Mouse (Mus musculus) stomach, embryonic 16.5 days (tissue): Measurements from ENCODE around the gene Lef1. TPM values are rescaled to one million over a fixed set of nuclear protein-coding genes. Genes with fewer than 3 reads are reported as not detected.

ENCODE experiments used
- ATAC-seq: fragments of 200-750 bp; cut with Nextera tagmentation; 2 replicates; pipeline ENCODE4 v1.8.0; 2017; ENCODE audit warnings: moderate number of reproducible peaks, moderate TSS enrichment; ENCODE audit not compliant: insufficient read depth, low FRiP score
- H3K27ac ChIP-seq: fragments of 300-500 bp; sonication (generic); 2 replicates; pipeline ENCODE4 v1.5.1; 2014; ENCODE audit warnings: low read length
- H3K27me3 ChIP-seq: fragments of 300-500 bp; sonication (generic); 2 replicates; pipeline ENCODE4 v1.6.1; 2014; ENCODE audit warnings: low read length, control low read depth, mixed read lengths; ENCODE audit not compliant: control insufficient read depth, insufficient read depth
- H3K36me3 ChIP-seq: fragments of 300-500 bp; sonication (generic); 2 replicates; pipeline ENCODE4 v1.6.1; 2014; ENCODE audit warnings: low read length; ENCODE audit not compliant: control insufficient read depth, insufficient read depth
- H3K4me1 ChIP-seq: fragments of 300-500 bp; sonication (generic); 2 replicates; pipeline ENCODE4 v1.6.1; 2014; ENCODE audit warnings: low read length, control low read depth, mixed read lengths; ENCODE audit not compliant: control insufficient read depth, insufficient read depth
- H3K4me2 ChIP-seq: fragments of 300-500 bp; sonication (generic); 2 replicates; pipeline ENCODE4 v1.6.1; 2014; ENCODE audit warnings: low read depth, low read length, mixed read lengths
- H3K4me3 ChIP-seq: fragments of 300-500 bp; sonication (generic); replicated peaks from 2 replicates; pipeline ENCODE4 v1.5.1; 2014; ENCODE audit warnings: mild to moderate bottlenecking, low read length
- H3K9ac ChIP-seq: fragments of 300-500 bp; sonication (generic); 2 replicates; pipeline ENCODE4 v1.6.1; 2014; ENCODE audit warnings: low read length
- H3K9me3 ChIP-seq: fragments of 300-500 bp; sonication (generic); replicated peaks from 2 replicates; pipeline ENCODE4 v1.6.1; 2016; ENCODE audit warnings: low read length, control low read depth; ENCODE audit not compliant: control insufficient read depth
- WGBS: fragments of 180-500 bp; shearing (Covaris S2); extraction: QIAGEN DNeasy Blood & Tissue Kit; methylation state at CpG from one replicate; pipeline ENCODE4 v1.1.7; 2014; 5-methylcytosine and 5-hydroxymethylcytosine counted together
- polyA plus RNA-seq: library from polyadenylated mRNA; unstranded; fragments of >200 nt; fragmentation: Nextera tagmentation; extraction: Ambion mirVana; gene quantifications from 2 replicates; pipeline ENCODE4 v1.2.1, GENCODE M21; 2015

Lef1 gene
- polyA plus RNA-seq, 1 experiment from 2014 or later, result 0.98 TPM

- 59% methylated on average over 7 of the region's 7 CpGs for WGBS
- H3K9me3 ChIP-seq, result no peaks in the 10 kb centered on the region
- H3K9ac ChIP-seq, result no peak overlapping the region
- no peaks in the 10 kb centered on the region; the same call in 1 of the 2 replicates for H3K4me1 ChIP-seq
- ATAC-seq, result no peak
- H3K4me3 ChIP-seq, result no peak overlapping the region
- H3K27me3 ChIP-seq, result no peaks in the 10 kb centered on the region
- no peaks in the 10 kb centered on the region for H3K36me3 ChIP-seq
- no peak overlapping the region for H3K4me2 ChIP-seq
- H3K27ac ChIP-seq, result no peak overlapping the region
Observed at GRCm38 (mm10) chr3:131160921-131161320, 50.6 kb downstream of the Lef1 start.

DNA sequence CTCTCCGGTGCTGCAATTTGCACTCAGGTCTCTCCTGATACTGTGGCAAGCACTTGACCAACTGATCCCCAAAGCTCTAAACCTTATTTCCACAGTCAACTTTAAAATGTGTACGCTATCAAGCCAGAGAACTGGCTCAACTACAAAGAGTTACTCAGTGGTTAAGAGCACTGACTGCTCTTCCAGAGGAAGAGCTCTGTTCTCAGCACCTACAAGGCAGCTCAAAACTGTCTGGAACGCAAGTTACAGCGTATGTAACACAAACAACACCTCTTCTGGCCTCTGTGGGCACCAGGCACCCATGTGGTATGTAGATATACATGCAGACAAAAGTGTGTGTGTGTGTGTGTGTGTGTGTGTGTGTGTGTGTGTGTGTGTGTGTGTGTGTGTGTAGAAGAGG is 57.5 kb downstream of the Lef1 start:
- Histone ChIP-seq H3K9me3 (no peaks in the 10 kb centered on the region), H3K36me3 (no peaks in the 10 kb centered on the region), H3K4me2 (no peak overlapping the region), H3K27ac (no peak overlapping the region), H3K4me3 (no peak overlapping the region), H3K4me1 (no peaks in the 10 kb centered on the region), H3K27me3 (no peaks in the 10 kb centered on the region), H3K9ac (no peak overlapping the region)
- 85% methylated on average over 4 of the region's 4 CpGs for WGBS
- no peak for ATAC-seq

DNA sequence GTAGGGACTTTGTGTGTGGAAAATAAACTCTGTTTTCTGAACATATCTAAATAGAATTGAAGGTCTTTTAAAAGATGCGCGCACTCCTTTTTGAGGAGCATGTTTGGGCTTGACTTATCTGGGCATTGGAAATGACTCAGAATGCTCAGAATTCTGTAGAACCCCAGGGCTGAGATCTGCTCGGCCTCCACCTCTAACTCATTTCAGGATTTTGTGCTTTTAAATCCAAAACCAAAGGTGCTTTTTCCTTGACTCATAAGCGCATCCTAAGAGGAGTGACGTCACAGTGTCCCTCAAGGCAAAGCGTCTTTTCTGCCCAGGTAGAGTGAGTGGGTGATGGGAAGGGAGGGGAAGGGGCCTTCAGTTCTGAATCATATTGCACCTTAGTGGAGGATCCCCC is 58.9 kb downstream of the Lef1 start:
- Histone ChIP-seq H3K4me2 (no peak overlapping the region), H3K27ac (no peak overlapping the region), H3K9me3 (no peaks in the 10 kb centered on the region), H3K4me3 (no peak overlapping the region), H3K27me3 (no peaks in the 10 kb centered on the region), H3K4me1 (no peaks in the 10 kb centered on the region), H3K36me3 (no peaks in the 10 kb centered on the region), H3K9ac (no peak overlapping the region)
- WGBS, result 86% methylated on average over 6 of the region's 6 CpGs
- no peak for ATAC-seq

GRCm38 (mm10) chr3:131170099-131170643 is 59.9 kb downstream of the Lef1 start:
- no peak for ATAC-seq
- no peaks in the 10 kb centered on the region for H3K4me1 ChIP-seq

DNA sequence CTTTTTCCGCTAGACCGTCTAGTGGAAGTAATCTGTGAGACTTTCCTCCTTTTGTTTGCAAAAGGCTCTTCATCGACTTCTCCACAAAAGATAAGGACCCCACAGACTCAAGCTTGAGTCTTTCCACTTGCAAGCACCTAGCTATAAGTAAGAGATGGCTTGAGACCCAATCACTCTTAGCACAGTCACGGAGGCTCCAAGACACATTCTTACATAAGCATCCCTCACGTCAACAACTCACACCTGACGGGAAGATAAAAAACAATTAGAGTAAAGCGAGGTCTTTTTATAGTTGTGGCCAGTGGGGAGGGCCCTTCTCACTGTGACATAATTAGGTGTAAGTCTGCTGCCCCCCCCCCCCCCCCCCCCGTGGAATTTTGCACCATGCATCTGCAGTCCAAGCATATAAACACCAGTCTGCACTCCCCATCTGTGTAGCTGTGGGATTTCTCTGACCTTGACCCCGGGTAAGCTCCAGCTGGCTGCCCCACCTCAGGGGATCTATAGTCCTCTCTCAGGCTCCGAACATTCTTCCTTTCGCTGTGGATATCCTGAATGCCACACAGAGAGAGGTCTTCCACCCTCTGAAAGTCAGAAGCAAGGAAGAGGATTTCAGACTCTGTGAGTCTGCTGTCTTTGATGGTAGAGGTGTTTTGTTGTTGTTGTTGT is 61.2 kb downstream of the Lef1 start:
- Histone ChIP-seq H3K4me1 (no peaks in the 10 kb centered on the region), H3K27me3 (no peaks in the 10 kb centered on the region), H3K4me3 (no peak overlapping the region), H3K4me2 (no peak overlapping the region), H3K27ac (no peak overlapping the region), H3K9ac (no peak overlapping the region), H3K36me3 (no peaks in the 10 kb centered on the region), H3K9me3 (no peaks in the 10 kb centered on the region)
- no peak for ATAC-seq
- WGBS, result 46% methylated on average over 11 of the region's 11 CpGs

More at GRCm38 (mm10) chr3:131170099-131170643, 59.9 kb downstream of the Lef1 start:
- Histone ChIP-seq H3K9me3 (no peaks in the 10 kb centered on the region), H3K4me3 (no peak overlapping the region), H3K27me3 (no peaks in the 10 kb centered on the region), H3K27ac (no peak overlapping the region), H3K9ac (no peak overlapping the region), H3K4me2 (no peak overlapping the region), H3K36me3 (no peaks in the 10 kb centered on the region)
- WGBS, result 89% methylated on average over 6 of the region's 6 CpGs

DNA sequence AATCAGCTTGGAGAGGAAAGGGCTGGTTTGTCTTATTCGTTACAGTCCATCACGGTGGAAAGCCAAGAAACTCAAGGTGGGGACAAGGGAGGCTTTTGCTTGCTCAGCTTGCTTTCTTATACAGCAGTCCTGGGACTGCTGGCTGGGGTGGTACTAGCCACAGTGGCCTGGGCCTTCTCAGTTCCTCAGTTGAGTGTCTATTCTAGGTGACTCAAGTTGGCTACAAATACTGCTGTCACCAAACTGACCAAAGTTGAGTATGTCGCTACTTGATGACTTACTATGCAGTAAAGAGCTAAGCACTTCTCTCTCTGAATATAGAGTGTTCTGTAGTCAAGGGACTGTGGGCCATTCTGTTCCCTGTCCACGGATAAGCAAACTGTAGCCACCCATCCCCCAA is 62.0 kb downstream of the Lef1 start:
- Histone ChIP-seq H3K4me3 (no peak overlapping the region), H3K36me3 (no peaks in the 10 kb centered on the region), H3K4me2 (no peak overlapping the region), H3K27ac (no peak overlapping the region), H3K9ac (no peak overlapping the region), H3K4me1 (no peaks in the 10 kb centered on the region), H3K9me3 (no peaks in the 10 kb centered on the region), H3K27me3 (no peaks in the 10 kb centered on the region)
- 62% methylated on average over 4 of the region's 4 CpGs for WGBS
- no peak for ATAC-seq

DNA sequence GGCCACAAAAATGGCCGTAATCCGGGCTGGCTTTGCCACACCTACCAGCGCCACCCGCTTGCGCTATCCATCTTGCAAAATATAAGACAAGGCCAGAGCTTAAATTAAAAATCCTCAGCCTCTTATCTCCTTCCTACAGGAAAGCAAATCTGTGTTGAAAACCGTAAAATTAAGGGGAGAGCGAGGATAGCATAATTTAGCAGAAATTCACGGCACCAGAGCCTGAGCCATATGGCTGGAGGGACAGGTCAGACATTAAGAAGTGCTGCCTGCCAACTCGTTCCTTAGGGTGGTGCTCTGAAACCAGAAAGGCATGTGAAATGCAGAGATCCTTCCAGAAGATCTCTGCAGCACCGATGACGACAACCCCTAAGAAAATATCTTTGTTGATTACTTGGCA is 70.7 kb downstream of the Lef1 start:
- H3K27me3 ChIP-seq, result no peaks in the 10 kb centered on the region
- 85% methylated on average over 11 of the region's 11 CpGs for WGBS
- no peaks in the 10 kb centered on the region for H3K9me3 ChIP-seq
- no peak overlapping the region for H3K4me3 ChIP-seq
- H3K4me2 ChIP-seq, result no peak overlapping the region
- H3K9ac ChIP-seq, result no peak overlapping the region
- no peaks in the 10 kb centered on the region for H3K4me1 ChIP-seq
- no peak for ATAC-seq
- H3K36me3 ChIP-seq, result no peaks in the 10 kb centered on the region
- H3K27ac ChIP-seq, result no peak overlapping the region

GRCm38 (mm10) chr3:131182158-131182557 is 71.9 kb downstream of the Lef1 start:
- no peaks in the 10 kb centered on the region for H3K4me1 ChIP-seq
- 55% methylated on average over 6 of the region's 6 CpGs for WGBS
- no peaks in the 10 kb centered on the region for H3K27me3 ChIP-seq
- no peak overlapping the region for H3K27ac ChIP-seq
- H3K4me3 ChIP-seq, result no peak overlapping the region
- no peaks in the 10 kb centered on the region for H3K36me3 ChIP-seq
- no peak overlapping the region for H3K9ac ChIP-seq
- no peak for ATAC-seq
- no peaks in the 10 kb centered on the region for H3K9me3 ChIP-seq
- no peak overlapping the region for H3K4me2 ChIP-seq

DNA sequence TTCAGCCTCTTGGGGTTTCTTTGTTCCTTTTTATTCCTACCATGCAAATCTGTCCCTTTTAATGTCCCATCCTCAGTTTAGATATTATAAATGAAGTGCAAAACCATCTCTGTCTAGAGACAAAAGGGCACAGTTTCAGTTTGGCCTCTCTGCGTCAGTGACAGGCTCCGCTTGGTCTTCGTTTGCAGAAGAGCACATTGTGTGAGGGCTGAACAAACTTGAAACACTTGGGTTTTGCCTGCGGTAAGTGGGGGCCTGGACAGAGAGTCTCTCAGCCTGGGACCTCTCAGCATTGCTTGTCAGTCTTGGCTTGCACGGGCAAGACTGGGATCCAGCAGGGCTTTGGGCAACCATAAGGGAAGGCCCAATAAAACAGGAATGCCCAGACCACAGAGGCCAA is 75.9 kb downstream of the Lef1 start:
- H3K27ac ChIP-seq, result no peak overlapping the region
- H3K4me2 ChIP-seq, result no peak overlapping the region
- no peak overlapping the region for H3K9ac ChIP-seq
- WGBS, result 71% methylated on average over 5 of the region's 5 CpGs
- no peak for ATAC-seq
- no peaks in the 10 kb centered on the region for H3K36me3 ChIP-seq
- no peaks in the 10 kb centered on the region for H3K4me1 ChIP-seq
- H3K4me3 ChIP-seq, result no peak overlapping the region
- H3K9me3 ChIP-seq, result no peaks in the 10 kb centered on the region
- H3K27me3 ChIP-seq, result no peaks in the 10 kb centered on the region
